Mouse (Mus musculus): ENCODE measurements around the gene Qsox2. TPM values are rescaled to one million over a fixed set of nuclear protein-coding genes. Genes with fewer than 3 reads are reported as not detected.

Gene Qsox2
- total and polyA plus RNA-seq, 2 experiments from 2014 or later: 8.8 to 20.5 TPM

DNA sequence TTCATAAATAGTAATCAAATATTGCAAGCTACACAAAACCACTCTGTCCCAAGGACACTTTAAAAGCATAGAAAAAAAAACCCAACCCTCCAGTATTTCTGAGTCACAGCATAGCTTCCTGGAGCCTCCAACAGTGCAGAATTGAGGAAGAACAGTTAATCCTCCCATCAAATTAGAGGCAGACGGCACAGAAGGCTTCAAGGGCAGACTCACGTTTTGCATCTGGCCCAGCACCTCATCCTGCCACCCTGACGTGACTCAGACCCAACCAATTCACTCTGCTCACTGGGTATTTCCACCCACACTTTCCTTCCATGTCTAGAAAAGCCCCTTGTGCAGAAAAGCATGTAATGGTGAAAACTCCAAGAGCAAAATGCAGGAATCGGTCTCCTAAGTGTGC, 7.1 kb downstream of the Qsox2 start:
- Histone ChIP-seq H3K27me3 (ENCODE audit: insufficient read depth, low read length) (no peaks in the 10 kb centered on the region), H3K9ac (replicated peaks; ENCODE audit: low read length) (no peak overlapping the region), H3K4me1 (ENCODE audit: insufficient read depth, low read length) (no peaks in the 10 kb centered on the region; the same call in 1 of the 2 replicates), H3K4me3 (ENCODE audit: low read length) (no peak overlapping the region), H3K9me3 (ENCODE audit: low read length) (no peaks in the 10 kb centered on the region), H3K27ac (no peak overlapping the region), H3K36me3 (ENCODE audit: insufficient read depth, low read length) (no peaks in the 10 kb centered on the region), H3K4me2 (ENCODE audit: low read depth, low read length) (no peak overlapping the region)
- 57% methylated on average over 4 of the region's 4 CpGs for WGBS
- ATAC-seq: no peak
- no peak for TF ChIP-seq CTCF (IDR thresholded peaks at IDR 0.05; ENCODE audit: low read depth)
- no peak for DNase-seq (ENCODE audit: low spot score)

DNA sequence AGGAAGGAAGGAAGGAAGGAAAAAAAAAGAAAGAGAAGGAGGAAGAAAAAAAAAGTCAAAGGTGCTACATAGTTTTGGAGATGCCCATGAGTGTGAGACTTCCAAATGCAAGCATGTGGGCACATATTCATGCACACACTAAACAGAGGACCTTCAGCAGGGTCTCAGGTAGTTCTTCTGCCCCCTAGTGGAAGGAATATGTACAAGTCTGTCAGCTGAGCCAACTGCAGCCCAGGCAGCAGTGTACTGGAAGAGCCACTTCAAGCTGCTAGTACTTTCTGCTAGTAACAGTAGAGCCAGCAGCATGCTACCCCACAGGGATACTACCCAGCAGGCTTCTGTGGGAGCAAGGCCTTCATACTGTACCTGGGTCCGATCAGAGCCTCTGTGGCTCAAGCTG, 9.5 kb downstream of the Qsox2 start:
- Histone ChIP-seq H3K9me3 (ENCODE audit: low read length) (no peaks in the 10 kb centered on the region), H3K27me3 (ENCODE audit: insufficient read depth, low read length) (no peaks in the 10 kb centered on the region), H3K4me3 (ENCODE audit: low read length) (no peak overlapping the region), H3K27ac (no peak overlapping the region), H3K9ac (replicated peaks; ENCODE audit: low read length) (no peak overlapping the region), H3K36me3 (ENCODE audit: insufficient read depth, low read length) (peaks cover 7% of the 10 kb centered on the region; the same call in 1 of the 2 replicates), H3K4me2 (ENCODE audit: low read depth, low read length) (no peak overlapping the region), H3K4me1 (ENCODE audit: insufficient read depth, low read length) (no peaks in the 10 kb centered on the region)
- TF ChIP-seq CTCF (IDR thresholded peaks at IDR 0.05; ENCODE audit: low read depth): peak; percentile 92
- 56% methylated on average over 1 of the region's 1 CpGs for WGBS
- ATAC-seq (peak; percentile 78; the same call in 1 of the 2 replicates), DNase-seq (ENCODE audit: low spot score) (peak; percentile 89)

DNA sequence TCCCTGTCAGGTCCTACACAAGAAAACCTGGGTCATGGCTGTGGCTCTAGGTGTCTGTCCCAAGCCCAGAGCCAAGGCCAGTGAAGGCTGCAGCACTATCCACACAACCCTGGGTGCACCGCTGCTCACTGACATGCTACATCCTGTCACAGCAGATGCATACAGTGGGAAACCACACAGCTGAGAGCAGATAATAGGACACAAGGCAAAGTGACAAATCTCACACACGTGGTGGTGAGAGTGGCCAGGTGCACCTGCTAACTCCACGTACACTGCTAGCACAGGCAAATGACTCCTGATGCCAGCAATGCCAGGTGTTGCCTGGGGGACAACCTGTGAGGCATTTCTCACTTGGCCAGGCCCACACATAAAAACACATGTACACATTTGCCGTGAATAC, 12.1 kb downstream of the Qsox2 start:
- no peak for ATAC-seq
- no peak overlapping the region for H3K9ac ChIP-seq (replicated peaks; ENCODE audit: low read length)
- 75% methylated on average over 4 of the region's 4 CpGs for WGBS
- H3K27ac ChIP-seq: no peak overlapping the region
- DNase-seq (ENCODE audit: low spot score): no peak
- no peaks in the 10 kb centered on the region for H3K27me3 ChIP-seq (ENCODE audit: insufficient read depth, low read length)
- H3K4me3 ChIP-seq (ENCODE audit: low read length): no peak overlapping the region
- peaks cover 24% of the 10 kb centered on the region for H3K36me3 ChIP-seq (ENCODE audit: insufficient read depth, low read length)
- H3K4me2 ChIP-seq (ENCODE audit: low read depth, low read length): no peak overlapping the region
- TF ChIP-seq CTCF (IDR thresholded peaks at IDR 0.05; ENCODE audit: low read depth): no peak
- no peaks in the 10 kb centered on the region for H3K4me1 ChIP-seq (ENCODE audit: insufficient read depth, low read length)
- H3K9me3 ChIP-seq (ENCODE audit: low read length): no peaks in the 10 kb centered on the region

DNA sequence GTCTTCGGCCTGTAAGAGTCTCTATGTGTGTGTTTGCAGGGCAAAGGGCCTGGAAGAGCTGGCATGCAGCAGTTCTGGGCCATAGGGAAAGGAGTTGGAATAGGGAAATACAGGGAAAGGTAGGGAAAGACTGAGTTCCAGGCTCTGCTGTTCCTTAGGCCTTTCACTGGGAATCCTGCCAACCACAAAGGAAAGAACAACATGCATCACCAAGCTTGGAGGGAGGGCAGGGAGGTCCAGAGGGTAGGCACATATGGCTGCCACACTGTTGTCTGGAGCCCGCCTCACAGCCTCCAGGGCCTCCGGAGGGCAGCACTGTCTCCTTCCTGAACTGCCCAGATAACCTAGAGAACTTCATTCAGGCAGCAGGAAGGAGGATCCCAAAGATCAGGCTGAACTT, 13.4 kb downstream of the Qsox2 start:
- H3K4me2 ChIP-seq (ENCODE audit: low read depth, low read length): no peak overlapping the region

DNA sequence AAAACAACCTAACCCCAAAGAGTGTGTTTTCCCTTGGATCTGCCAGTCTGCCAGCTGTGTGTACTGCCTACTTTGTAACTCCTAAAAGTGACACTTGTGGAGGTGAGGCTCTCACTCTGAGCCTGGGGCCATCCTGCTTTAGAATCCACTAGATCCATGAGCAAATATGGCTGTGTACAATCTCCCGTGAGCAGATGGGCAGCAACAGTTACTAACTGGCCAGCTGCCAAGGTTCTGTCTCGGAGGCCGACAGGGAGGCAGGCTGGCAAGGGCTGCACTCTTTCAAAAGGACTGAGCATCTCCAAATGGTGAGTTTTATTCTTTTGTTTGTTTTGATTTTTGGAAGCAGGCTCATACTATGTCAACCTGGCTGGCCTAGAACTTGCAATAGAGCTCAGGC, 22.8 kb downstream of the Qsox2 start:
- Histone ChIP-seq H3K27me3 (ENCODE audit: insufficient read depth, low read length) (no peaks in the 10 kb centered on the region), H3K9ac (replicated peaks; ENCODE audit: low read length) (no peak overlapping the region), H3K4me3 (ENCODE audit: low read length) (no peak overlapping the region), H3K27ac (no peak overlapping the region), H3K36me3 (ENCODE audit: insufficient read depth, low read length) (peaks cover 53% of the 10 kb centered on the region), H3K9me3 (ENCODE audit: low read length) (no peaks in the 10 kb centered on the region), H3K4me2 (ENCODE audit: low read depth, low read length) (no peak overlapping the region), H3K4me1 (ENCODE audit: insufficient read depth, low read length) (no peaks in the 10 kb centered on the region)
- peak; percentile 80 for DNase-seq (ENCODE audit: low spot score)
- no peak for TF ChIP-seq CTCF (IDR thresholded peaks at IDR 0.05; ENCODE audit: low read depth)
- ATAC-seq: 0 out of 2 replicates have a peak, but pooled peaks have one; percentile 35
- WGBS: 18% methylated on average over 3 of the region's 3 CpGs

More for the DNA sequence above, 13.4 kb downstream of the Qsox2 start:
- no peak overlapping the region for H3K27ac ChIP-seq
- 74% methylated on average over 3 of the region's 3 CpGs for WGBS
- H3K4me1 ChIP-seq (ENCODE audit: insufficient read depth, low read length): no peaks in the 10 kb centered on the region
- H3K9me3 ChIP-seq (ENCODE audit: low read length): no peaks in the 10 kb centered on the region
- no peak for TF ChIP-seq CTCF (IDR thresholded peaks at IDR 0.05; ENCODE audit: low read depth)
- DNase-seq (ENCODE audit: low spot score): peak; percentile 49
- no peak for ATAC-seq
- peaks cover 36% of the 10 kb centered on the region for H3K36me3 ChIP-seq (ENCODE audit: insufficient read depth, low read length)
- no peak overlapping the region for H3K9ac ChIP-seq (replicated peaks; ENCODE audit: low read length)
- H3K4me3 ChIP-seq (ENCODE audit: low read length): no peak overlapping the region
- H3K27me3 ChIP-seq (ENCODE audit: insufficient read depth, low read length): no peaks in the 10 kb centered on the region

DNA sequence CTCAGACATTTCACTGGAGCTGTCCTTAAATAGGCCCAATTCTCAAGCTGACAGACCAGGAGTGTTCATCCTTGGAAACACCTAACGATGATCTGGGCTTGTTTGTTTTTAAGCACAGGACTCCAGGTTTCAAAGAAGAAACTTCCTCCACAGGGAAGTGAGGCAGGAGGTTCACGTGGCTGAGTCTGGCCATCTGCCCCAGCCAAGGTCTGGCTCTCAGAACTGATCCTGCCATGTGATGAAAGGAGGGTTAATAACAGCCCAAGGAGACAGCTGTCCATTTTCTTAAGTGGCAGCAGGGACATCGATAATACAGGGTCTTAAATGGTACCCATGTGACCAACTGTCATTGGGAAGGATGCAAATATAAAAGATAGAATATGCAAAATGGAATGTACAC, 27.8 kb downstream of the Qsox2 start:
- Histone ChIP-seq H3K27me3 (ENCODE audit: insufficient read depth, low read length) (peaks cover 33% of the 10 kb centered on the region), H3K4me3 (ENCODE audit: low read length) (no peak overlapping the region), H3K36me3 (ENCODE audit: insufficient read depth, low read length) (peaks cover 33% of the 10 kb centered on the region), H3K4me1 (ENCODE audit: insufficient read depth, low read length) (0 out of 2 replicates have a peak, but pooled peaks cover 5% of the 10 kb centered on the region), H3K9ac (replicated peaks; ENCODE audit: low read length) (no peak overlapping the region), H3K9me3 (ENCODE audit: low read length) (no peaks in the 10 kb centered on the region), H3K27ac (no peak overlapping the region), H3K4me2 (ENCODE audit: low read depth, low read length) (no peak overlapping the region)
- no peak for TF ChIP-seq CTCF (IDR thresholded peaks at IDR 0.05; ENCODE audit: low read depth)
- ATAC-seq (no peak), DNase-seq (ENCODE audit: low spot score) (no peak)
- 55% methylated on average over 3 of the region's 3 CpGs for WGBS

DNA sequence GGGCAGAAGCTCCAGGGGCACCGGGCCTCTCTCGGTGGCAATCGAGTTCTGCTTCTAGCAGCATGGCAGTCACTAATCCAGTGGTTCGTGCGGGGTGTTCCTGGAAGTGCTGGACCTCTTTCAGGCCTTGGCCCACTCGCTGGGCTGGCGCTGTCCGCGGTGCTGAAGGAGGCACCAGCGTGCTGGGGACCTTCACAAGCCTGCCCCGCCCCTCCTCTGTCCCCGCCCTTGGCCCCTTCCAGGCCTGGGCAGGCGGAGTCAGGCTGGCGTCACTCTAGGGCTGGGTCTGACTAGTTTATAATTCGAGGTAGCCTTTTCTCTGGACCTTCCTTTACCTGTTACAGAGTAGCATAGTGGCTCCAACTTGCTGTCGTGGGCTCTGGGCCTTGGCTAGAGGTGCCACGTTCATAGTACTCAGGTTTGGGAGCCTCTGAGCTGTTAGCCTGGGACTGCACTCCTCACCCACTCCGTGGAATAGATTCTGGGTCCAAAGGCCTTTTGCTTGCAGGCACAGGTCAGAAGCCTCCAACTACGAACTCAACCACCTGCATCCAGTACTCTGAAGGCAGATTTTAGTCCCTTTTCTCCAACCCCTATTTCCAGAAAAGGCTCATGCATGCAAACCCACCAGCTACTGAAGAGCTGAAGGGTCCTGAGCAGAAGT, 29.1 kb downstream of the Qsox2 start, which contains the start of gene Lhx3:
Gene Lhx3, minus strand, starts transcription at position 164 of the 664 bp plus-strand sequence.
- H3K9ac ChIP-seq (replicated peaks; ENCODE audit: low read length): no peak within 1 kb of the TSS

More for the DNA sequence above, 29.1 kb downstream of the Qsox2 start, which contains the start of gene Lhx3:
- Histone ChIP-seq H3K9me3 (ENCODE audit: low read length) (no peaks in the 10 kb centered on the region), H3K4me1 (ENCODE audit: insufficient read depth, low read length) (0 out of 2 replicates have a peak, but pooled peaks cover 5% of the 10 kb centered on the region), H3K4me2 (ENCODE audit: low read depth, low read length) (no peak within 1 kb of the TSS), H3K27me3 (ENCODE audit: insufficient read depth, low read length) (peaks cover 45% of the 10 kb centered on the region), H3K27ac (no peak within 1 kb of the TSS), H3K4me3 (ENCODE audit: low read length) (no peak within 1 kb of the TSS), H3K36me3 (ENCODE audit: insufficient read depth, low read length) (peaks cover 25% of the 10 kb centered on the region)
- DNase-seq (ENCODE audit: low spot score) (peak; percentile 76), ATAC-seq (peak; percentile 73; the same call in 1 of the 2 replicates)
- 23% methylated on average over 19 of the region's 19 CpGs for WGBS
- no peak for TF ChIP-seq CTCF (IDR thresholded peaks at IDR 0.05; ENCODE audit: low read depth)

All from hindbrain, postnatal 0 days (tissue).